Mouse (Mus musculus) monocyte, adult 5-6 weeks (primary cell): ENCODE measurements around the gene Krt80. TPM values are rescaled to one million over a fixed set of nuclear protein-coding genes. Genes with fewer than 3 reads are reported as not detected.
A peak's percentile ranks its signal among the peaks of the same experiment; 100 is the strongest.

Experiments used
- ATAC-seq: fragments of 153-309, 156-312 bp; replicated peaks from 2 replicates; pipeline ENCODE4 v1.8.0; 2017; ENCODE audit warnings: mild to moderate bottlenecking; ENCODE audit not compliant: low TSS enrichment, insufficient number of reproducible peaks, severe bottlenecking, poor library complexity, low FRiP score
- total RNA-seq: library from RNA; stranded (forward); fragments of 200-1000, 200-491, 200-594 nt; gene quantifications from 3 replicates; pipeline ENCODE4 v1.2.3, GENCODE M21; 2017

Krt80 gene
- total RNA-seq, 1 experiment from 2014 or later = 124 TPM

DNA sequence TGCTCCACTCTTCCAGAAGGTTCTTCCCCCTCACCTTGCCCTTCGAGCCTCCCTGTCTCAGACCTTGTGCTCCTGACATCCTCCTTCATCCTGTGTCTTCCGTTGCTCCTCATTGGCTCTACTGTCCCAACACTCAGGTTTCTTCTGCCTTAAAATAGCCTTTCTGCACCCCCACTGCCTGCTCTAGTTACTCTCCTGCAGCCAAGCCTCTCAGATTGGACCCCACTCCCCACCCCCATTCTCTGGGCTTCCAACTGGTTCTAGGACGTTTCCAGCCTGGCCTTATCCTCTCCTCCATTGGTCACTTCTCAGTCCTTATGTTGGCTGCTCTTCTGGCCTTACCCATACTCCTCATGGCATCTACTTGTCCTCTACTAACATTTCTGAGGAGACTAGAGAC is 67.8 kb downstream of the Krt80 start:
- ATAC-seq = no peak

- no peak for ATAC-seq
Observed at GRCm38 (mm10) chr15:101300128-101300527, 69.8 kb downstream of the Krt80 start.

- no peak for ATAC-seq
Observed at GRCm38 (mm10) chr15:101299480-101299960, 70.4 kb downstream of the Krt80 start.

DNA sequence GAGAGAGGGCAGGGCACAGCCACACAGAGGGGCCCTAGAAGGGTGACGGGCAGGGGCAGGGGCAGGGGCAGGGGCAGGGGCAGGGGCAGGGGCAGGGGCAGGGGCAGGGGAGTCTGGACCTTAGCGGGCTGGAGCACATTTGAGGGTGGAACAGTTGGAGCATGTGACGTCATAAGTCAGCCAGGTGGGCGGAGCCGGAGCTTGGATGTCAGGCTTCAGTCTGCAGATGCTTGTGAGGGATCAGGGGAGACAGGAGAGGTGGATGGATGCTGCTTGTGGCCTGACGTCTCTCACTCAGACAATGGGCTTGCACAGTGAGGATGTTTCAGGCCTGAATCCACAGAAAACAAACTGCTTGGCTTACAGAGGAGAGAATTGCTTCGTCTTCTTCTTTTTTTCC is 71.4 kb downstream of the Krt80 start:
- ATAC-seq = no peak

DNA sequence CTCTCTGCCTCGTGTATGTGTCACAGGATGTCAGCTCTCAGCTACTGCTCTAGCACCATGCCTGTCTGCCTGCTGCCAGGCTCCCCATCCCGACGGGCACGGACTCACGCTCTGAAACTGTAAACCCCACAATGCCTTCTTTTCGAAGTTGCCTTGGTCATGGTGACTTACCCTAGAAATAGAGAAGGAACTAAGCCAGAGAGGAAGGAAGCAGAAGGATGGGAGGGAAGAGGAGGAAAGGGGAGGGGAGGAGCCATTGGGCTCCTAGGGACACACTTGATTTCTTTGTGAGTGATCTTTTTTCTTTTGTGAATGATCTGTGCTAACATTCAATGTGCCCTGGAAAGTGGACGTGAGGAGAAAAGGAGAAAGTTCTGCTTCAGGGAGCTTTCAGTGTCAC is 72.0 kb downstream of the Krt80 start:
- peak; percentile 62; the same call in 1 of the 2 replicates for ATAC-seq

Other genes starting within 250 kb of the Krt80 start
- 8.5 to 20.0 TPM (median 11.2 TPM) in 3 replicates for gene Acvrl1, start 241.6 kb downstream of the Krt80 start, total RNA-seq
- 14.2 to 16.4 TPM (median 14.2 TPM) in 3 replicates for gene Acvr1b, start 196.1 kb downstream of the Krt80 start, total RNA-seq
- 4.9 to 10.8 TPM (median 9.0 TPM) in 3 replicates for gene Grasp, start 146.0 kb downstream of the Krt80 start, total RNA-seq
- gene Nr4a1, start 115.9 kb downstream of the Krt80 start, total RNA-seq = 717 to 1,434 TPM (median 717 TPM) in 3 replicates
- gene Atg101, start 85.9 kb downstream of the Krt80 start, total RNA-seq = 52.9 to 72.0 TPM (median 58.7 TPM) in 3 replicates
- gene 6030408B16Rik, start 77.0 kb downstream of the Krt80 start, total RNA-seq = 0.75 to 1.4 TPM in 2 of 3 replicates, not detected in the other
- 3.0 to 8.2 TPM (median 4.9 TPM) in 3 replicates for gene Krt7, start 40.9 kb upstream of the Krt80 start, total RNA-seq
- not detected in 3 replicates for gene Krt87, start 68.6 kb upstream of the Krt80 start, total RNA-seq
- not detected in 3 replicates for gene Krt88, start 77.6 kb upstream of the Krt80 start, total RNA-seq
- gene Krt81, start 93.6 kb upstream of the Krt80 start, total RNA-seq = not detected in 3 replicates
- gene Krt86, start 103.3 kb upstream of the Krt80 start, total RNA-seq = 0.11 to 2.1 TPM in 2 of 3 replicates, not detected in the other
- not detected in 3 replicates for gene Krt83, start 121.3 kb upstream of the Krt80 start, total RNA-seq
- not detected in 3 replicates for gene Gm49425, start 147.1 kb upstream of the Krt80 start, total RNA-seq
- gene Krt84, start 162.7 kb upstream of the Krt80 start, total RNA-seq = not detected in 3 replicates
- gene Krt82, start 180.5 kb upstream of the Krt80 start, total RNA-seq = not detected in 3 replicates
- gene Krt90, start 192.8 kb upstream of the Krt80 start, total RNA-seq = not detected in 3 replicates
- gene Krt75, start 203.7 kb upstream of the Krt80 start, total RNA-seq = not detected in 3 replicates